Mouse (Mus musculus): Measurements from ENCODE around the gene Apba2.

Apba2 gene

GRCm38 (mm10) chr7:64709520-64710262, 208.2 kb downstream of the Apba2 start:
- in situ Hi-C loops (cut with MboI; ENCODE audit: unreplicated experiment in 2 of 2), result no loop called here

- in situ Hi-C loops (cut with MboI; ENCODE audit: unreplicated experiment in 2 of 2), result no loop called here
Measured at GRCm38 (mm10) chr7:64716286-64716685, 214.8 kb downstream of the Apba2 start.

- in situ Hi-C loops (cut with MboI; ENCODE audit: unreplicated experiment in 2 of 2), result no loop called here
Measured at GRCm38 (mm10) chr7:64723313-64723712, 221.8 kb downstream of the Apba2 start.

GRCm38 (mm10) chr7:64724409-64724808, 222.9 kb downstream of the Apba2 start:
- in situ Hi-C loops (cut with MboI; ENCODE audit: unreplicated experiment in 2 of 2), result no loop called here

- in situ Hi-C loops (cut with MboI; ENCODE audit: unreplicated experiment in 2 of 2), result loop anchor here (25.0 kb wide), 3 partner anchors 564 to 1839 kb away; partner anchors contain the start of gene Trpm1 (in 1 of the 2)
Measured at GRCm38 (mm10) chr7:64725967-64726695, 224.6 kb downstream of the Apba2 start.

GRCm38 (mm10) chr7:64728181-64728591, 226.7 kb downstream of the Apba2 start:
- in situ Hi-C loops (cut with MboI; ENCODE audit: unreplicated experiment in 2 of 2), result loop anchor here (25.0 kb wide), 3 partner anchors 566 to 1841 kb away; partner anchors contain the start of gene Trpm1 (in 1 of the 2)

- in situ Hi-C loops (cut with MboI; ENCODE audit: unreplicated experiment in 2 of 2), result loop anchor here (25.0 kb wide), 3 partner anchors 567 to 1842 kb away; partner anchors contain the start of gene Trpm1 (in 1 of the 2)
Measured at GRCm38 (mm10) chr7:64728816-64729215, 227.3 kb downstream of the Apba2 start.

GRCm38 (mm10) chr7:64729785-64730184, 228.3 kb downstream of the Apba2 start:
- in situ Hi-C loops (cut with MboI; ENCODE audit: unreplicated experiment in 2 of 2), result loop anchor here (25.0 kb wide), 3 partner anchors 567 to 1842 kb away; partner anchors contain the start of gene Trpm1 (in 1 of the 2)

GRCm38 (mm10) chr7:64739131-64739530, 237.6 kb downstream of the Apba2 start:
- in situ Hi-C loops (cut with MboI; ENCODE audit: unreplicated experiment in 2 of 2), result loop anchor here (25.0 kb wide), 3 partner anchors 577 to 1852 kb away; partner anchors contain the start of gene Trpm1 (in 1 of the 2)

- in situ Hi-C loops (cut with MboI; ENCODE audit: unreplicated experiment in 2 of 2), result loop anchor here (5.0 to 25.0 kb wide), 9 partner anchors 404 to 1854 kb away; partner anchors contain the start of gene Trpm1 (in 1 of the 2)
Measured at GRCm38 (mm10) chr7:64741333-64742307, 240.1 kb downstream of the Apba2 start.

DNA sequence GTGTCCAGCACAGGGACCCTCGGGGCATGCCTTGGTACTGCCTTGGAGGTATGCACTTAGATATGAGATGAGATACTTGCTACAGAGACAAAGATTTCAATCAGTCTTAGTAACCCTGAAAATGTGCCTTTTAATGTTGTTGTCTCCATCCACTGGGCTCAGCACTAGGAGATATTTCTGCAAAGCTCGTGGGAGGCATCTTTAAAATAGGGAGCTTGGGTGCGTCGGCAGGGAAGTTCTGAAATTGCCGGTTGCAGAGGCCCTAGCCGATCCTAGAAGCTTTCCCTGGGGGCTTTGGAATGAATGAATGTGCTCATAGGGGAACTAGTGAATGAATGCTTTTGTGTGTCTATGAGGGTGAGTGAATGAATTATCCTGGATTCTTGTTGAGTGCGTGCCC, 242.1 kb downstream of the Apba2 start:
- in situ Hi-C loops (cut with MboI; ENCODE audit: unreplicated experiment in 2 of 2), result loop anchor here (5.0 to 25.0 kb wide), 9 partner anchors 406 to 1856 kb away; partner anchors contain the start of gene Trpm1 (in 1 of the 2)

- in situ Hi-C loops (cut with MboI; ENCODE audit: unreplicated experiment in 2 of 2), result no loop called here
Measured at GRCm38 (mm10) chr7:64751465-64751864, 250.0 kb downstream of the Apba2 start.

DNA sequence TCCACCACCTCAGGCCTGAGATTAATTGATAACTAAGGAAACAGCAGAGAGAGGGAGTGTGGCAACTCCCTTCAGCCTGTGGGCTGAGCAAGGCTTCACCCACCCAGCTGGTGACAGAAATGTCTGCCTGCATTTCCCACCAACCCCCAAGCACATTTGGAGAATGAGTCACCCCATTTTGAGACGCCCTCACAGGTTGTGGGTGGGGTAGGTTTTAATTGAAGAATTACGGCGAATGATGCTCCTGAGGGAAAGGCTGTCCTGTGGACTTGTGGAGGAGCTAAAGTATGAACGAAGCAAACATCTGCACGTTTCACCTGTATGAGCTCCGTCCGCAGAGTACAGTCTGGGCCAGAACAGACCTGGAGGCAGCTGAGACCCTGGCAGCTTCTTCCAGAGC, 250.6 kb downstream of the Apba2 start:
- in situ Hi-C loops (cut with MboI; ENCODE audit: unreplicated experiment in 2 of 2), result no loop called here

- in situ Hi-C loops (cut with MboI; ENCODE audit: unreplicated experiment in 2 of 2), result no loop called here
Measured at GRCm38 (mm10) chr7:64753678-64754077, 252.2 kb downstream of the Apba2 start.

GRCm38 (mm10) chr7:64754161-64754560, 252.7 kb downstream of the Apba2 start:
- in situ Hi-C loops (cut with MboI; ENCODE audit: unreplicated experiment in 2 of 2), result no loop called here

DNA sequence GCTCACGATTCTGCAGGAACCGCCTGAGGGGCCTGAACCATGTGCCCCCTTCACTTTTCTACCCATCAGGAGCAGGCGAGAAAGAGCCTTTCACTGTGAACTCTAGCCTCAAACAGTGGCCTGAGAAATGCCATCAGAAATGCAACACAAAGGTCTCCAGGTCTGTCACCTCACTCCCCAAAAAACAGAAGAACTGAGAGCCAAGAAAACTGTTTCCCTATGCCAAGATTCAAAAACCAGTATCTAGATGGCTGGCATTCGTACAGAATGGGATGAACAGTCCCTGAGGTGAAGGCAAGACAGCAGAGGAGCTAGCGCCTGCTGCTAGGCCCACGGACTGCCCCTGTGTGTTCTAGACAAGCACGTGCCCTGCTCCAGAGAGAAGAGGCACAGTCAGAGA, 253.6 kb downstream of the Apba2 start:
- in situ Hi-C loops (cut with MboI; ENCODE audit: unreplicated experiment in 2 of 2), result no loop called here

GRCm38 (mm10) chr7:64765595-64765994, 264.1 kb downstream of the Apba2 start:
- in situ Hi-C loops (cut with MboI; ENCODE audit: unreplicated experiment in 2 of 2), result no loop called here

DNA sequence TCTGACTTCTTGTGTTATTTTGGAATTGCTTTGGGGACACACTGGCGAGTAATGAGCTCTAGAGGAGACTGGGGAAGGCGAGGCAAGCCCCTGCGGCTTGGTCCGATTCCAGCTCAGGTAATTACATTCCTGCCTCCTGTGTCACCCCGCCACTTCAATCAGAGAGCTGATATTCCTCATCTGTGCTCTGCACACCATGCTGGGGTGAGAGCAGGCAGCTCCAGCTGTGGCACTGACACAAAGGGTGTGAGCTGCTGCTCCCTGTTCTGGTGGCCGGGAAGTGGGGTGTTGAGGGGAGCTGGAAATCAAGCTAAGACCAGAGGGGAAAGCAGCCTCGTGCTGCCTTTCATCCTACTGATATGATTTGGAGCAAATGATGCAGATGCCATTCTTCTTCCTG, 268.3 kb downstream of the Apba2 start:
- in situ Hi-C loops (cut with MboI; ENCODE audit: unreplicated experiment in 2 of 2), result loop anchor here in 1 of 2 experiments (10.0 kb wide), 1 partner anchor 65 kb away; no protein-coding TSS in a partner anchor

- in situ Hi-C loops (cut with MboI; ENCODE audit: unreplicated experiment in 2 of 2), result loop anchor here in 1 of 2 experiments (10.0 kb wide), 1 partner anchor 64 kb away; no protein-coding TSS in a partner anchor
Measured at GRCm38 (mm10) chr7:64770779-64771390, 269.4 kb downstream of the Apba2 start.
